Mouse (Mus musculus) embryonic facial prominence, embryonic 11.5 days (tissue): Measurements from ENCODE around the gene Ldha. TPM values are rescaled to one million over a fixed set of nuclear protein-coding genes. Genes with fewer than 3 reads are reported as not detected.
A peak's percentile ranks its signal among the peaks of the same experiment; 100 is the strongest.

ENCODE experiments used
- ATAC-seq: fragments of 200-750 bp; cut with Nextera tagmentation; replicated peaks from 2 replicates; pipeline ENCODE4 v1.8.0; 2017; ENCODE audit warnings: low read depth; ENCODE audit not compliant: insufficient number of reproducible peaks, low FRiP score, low TSS enrichment
- DNase-seq: peaks from one replicate; pipeline ENCODE4 v3.0.0-alpha.2; 2015; ENCODE audit warnings: low spot score
- H3K27ac ChIP-seq: fragments of 300-500 bp; sonication (generic); replicated peaks from 2 replicates; pipeline ENCODE4 v1.5.1; 2014; ENCODE audit warnings: mild to moderate bottlenecking, low read depth, low read length, control low read depth
- H3K27me3 ChIP-seq: fragments of 300-500 bp; sonication (generic); 2 replicates; pipeline ENCODE4 v1.6.1; 2014; ENCODE audit warnings: mild to moderate bottlenecking, low read length, moderate library complexity, mixed read lengths; ENCODE audit not compliant: control insufficient read depth, insufficient read depth
- H3K36me3 ChIP-seq: fragments of 300-500 bp; sonication (generic); replicated peaks from 2 replicates; pipeline ENCODE4 v1.6.1; 2014; ENCODE audit warnings: low read depth, mild to moderate bottlenecking, low read length, moderate library complexity, mixed read lengths; ENCODE audit not compliant: control insufficient read depth, insufficient read depth
- H3K4me1 ChIP-seq: fragments of 300-500 bp; sonication (generic); 2 replicates; pipeline ENCODE4 v1.6.1; 2014; ENCODE audit warnings: low read length, mixed read lengths; ENCODE audit not compliant: control insufficient read depth, insufficient read depth
- H3K4me2 ChIP-seq: fragments of 300-500 bp; sonication (generic); 2 replicates; pipeline ENCODE4 v1.6.1; 2014; ENCODE audit warnings: low read depth, mild to moderate bottlenecking, control low read depth, low read length, moderate library complexity
- H3K4me3 ChIP-seq: fragments of 300-500 bp; sonication (generic); 2 replicates; pipeline ENCODE4 v1.5.1; 2014; ENCODE audit warnings: low read depth, low read length, control low read depth
- H3K9ac ChIP-seq: fragments of 300-500 bp; sonication (generic); replicated peaks from 2 replicates; pipeline ENCODE4 v1.6.1; 2014; ENCODE audit warnings: mild to moderate bottlenecking, control low read depth, low read length
- H3K9me3 ChIP-seq: fragments of 300-500 bp; sonication (generic); replicated peaks from 2 replicates; pipeline ENCODE4 v1.6.1; 2016; ENCODE audit warnings: mild to moderate bottlenecking, low read length, inconsistent platforms, mixed read lengths; ENCODE audit not compliant: control insufficient read depth
- WGBS: fragments of 180-500 bp; shearing (Covaris S2); extraction: QIAGEN DNeasy Blood & Tissue Kit; methylation state at CpG from one replicate; pipeline ENCODE4 v1.1.7; 2014; 5-methylcytosine and 5-hydroxymethylcytosine counted together
- polyA plus RNA-seq: library from polyadenylated mRNA; unstranded; fragments of >200 nt; fragmentation: Nextera tagmentation; extraction: Ambion mirVana; gene quantifications from 2 replicates; pipeline ENCODE4 v1.2.1, GENCODE M21; 2014

The Ldha gene
- 1,561 and 1,765 TPM in 2 replicates for polyA plus RNA-seq

GRCm38 (mm10) chr7:46840787-46841525 lies at the start of gene Ldha:
TSS of gene Ldha (plus strand) at chr7:46841475.
- Histone ChIP-seq H3K4me3 (no peak within 1 kb of the TSS), H3K27me3 (no peaks in the 10 kb centered on the region), H3K4me2 (no peak within 1 kb of the TSS), H3K4me1 (peaks cover 2% of the 10 kb centered on the region), H3K36me3 (no peaks in the 10 kb centered on the region), H3K27ac (no peak within 1 kb of the TSS), H3K9me3 (no peaks in the 10 kb centered on the region), H3K9ac (no peak within 1 kb of the TSS)
- ATAC-seq: no peak
- WGBS: 15% methylated on average over 6 of the region's 6 CpGs
- DNase-seq: no peak

DNA sequence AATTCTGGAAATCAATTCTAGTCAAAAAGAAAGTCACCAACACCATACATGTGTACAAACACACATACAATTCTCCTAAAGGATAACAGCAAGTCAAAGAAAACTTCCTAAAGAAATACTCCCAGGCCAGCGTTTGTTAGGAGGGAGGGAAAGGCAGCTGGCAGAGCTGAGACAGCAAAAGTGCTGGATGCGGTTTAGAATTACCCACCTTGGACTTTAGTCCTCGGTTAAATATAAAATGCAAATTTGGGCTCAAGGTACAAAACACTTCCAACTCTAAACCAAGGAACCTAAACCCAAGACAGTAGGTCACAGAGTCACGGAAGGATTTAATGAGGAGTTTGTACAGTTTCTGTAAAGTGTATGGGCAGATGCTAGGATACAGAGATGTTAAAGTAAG lies 47.4 kb upstream of the Ldha start:
- H3K4me1 ChIP-seq: no peaks in the 10 kb centered on the region; the same call in 1 of the 2 replicates
- WGBS: 88% methylated on average over 4 of the region's 4 CpGs
- no peak overlapping the region for H3K27ac ChIP-seq
- no peak overlapping the region for H3K4me3 ChIP-seq
- no peaks in the 10 kb centered on the region for H3K9me3 ChIP-seq
- H3K36me3 ChIP-seq: no peaks in the 10 kb centered on the region
- no peaks in the 10 kb centered on the region for H3K27me3 ChIP-seq
- DNase-seq: no peak
- H3K9ac ChIP-seq: no peak overlapping the region
- no peak overlapping the region for H3K4me2 ChIP-seq
- ATAC-seq: no peak

DNA sequence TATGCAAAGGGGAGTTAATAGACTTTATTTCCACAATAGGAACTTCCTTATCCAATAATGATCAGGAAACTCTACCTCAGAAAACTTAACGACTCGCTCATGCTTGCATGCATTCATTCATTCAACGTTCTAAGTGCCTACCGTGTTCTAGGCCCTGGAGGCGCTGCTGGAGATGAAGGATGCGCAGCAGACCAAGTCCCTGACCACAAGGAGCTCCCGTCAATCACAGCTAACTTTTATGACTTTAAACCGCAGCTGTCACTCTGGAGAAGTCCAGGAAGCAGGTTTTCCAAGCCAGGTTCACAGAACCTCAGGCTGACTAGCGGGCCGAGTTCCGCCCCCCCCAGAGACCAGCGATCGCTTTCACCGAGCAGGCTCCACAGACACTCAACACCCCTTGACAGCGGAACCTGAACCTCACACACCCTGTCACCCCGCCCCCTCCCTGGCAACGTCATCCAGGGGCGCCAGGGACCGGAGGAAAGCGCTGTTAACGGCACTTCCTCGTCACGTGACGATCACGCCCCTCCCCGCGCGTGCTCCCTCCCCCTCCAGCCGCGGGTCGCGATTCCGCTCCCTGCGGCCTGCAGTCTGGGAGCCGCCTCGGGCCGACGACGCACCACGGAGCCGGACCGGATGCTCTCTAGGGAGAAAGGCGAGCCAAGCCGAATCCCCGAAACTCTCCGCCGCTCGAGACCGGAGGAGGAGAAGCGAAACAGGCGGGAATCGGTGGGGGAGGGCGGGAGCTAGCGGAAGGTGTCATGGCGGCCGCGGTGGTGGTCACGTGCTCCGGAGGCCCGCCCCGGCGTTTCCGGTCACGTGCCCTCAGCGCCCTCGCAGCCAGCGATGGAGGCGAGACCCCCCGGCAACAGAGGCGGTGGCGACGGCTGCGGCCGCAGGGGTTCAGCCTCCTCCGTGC lies 45.7 kb upstream of the Ldha start, which contains the start of the genes Hps5 and Gtf2h1:
Gene Hps5, minus strand, starts transcription at position 778 of the 919 bp plus-strand sequence.
Gene Gtf2h1, plus strand, starts transcription at position 817 of the 919 bp plus-strand sequence.
- peak within 1 kb of the TSS; percentile 85 for H3K4me2 ChIP-seq
- H3K4me1 ChIP-seq: no peaks in the 10 kb centered on the region; the same call in 1 of the 2 replicates
- no peaks in the 10 kb centered on the region for H3K36me3 ChIP-seq
- WGBS: under 1% methylated on average over 73 of the region's 75 CpGs
- no peaks in the 10 kb centered on the region for H3K27me3 ChIP-seq
- DNase-seq (peak; percentile 97), ATAC-seq (peak; percentile 97)
- peak within 1 kb of the TSS; percentile 89 for H3K9ac ChIP-seq
- H3K9me3 ChIP-seq: no peaks in the 10 kb centered on the region
- H3K4me3 ChIP-seq: peak within 1 kb of the TSS; percentile 93
- peak within 1 kb of the TSS; percentile 67 for H3K27ac ChIP-seq

GRCm38 (mm10) chr7:46796206-46796679 lies 45.0 kb upstream of the Ldha start:
- H3K9ac ChIP-seq: peak overlapping the region; percentile 89
- no peaks in the 10 kb centered on the region for H3K27me3 ChIP-seq
- WGBS: under 1% methylated on average over 31 of the region's 31 CpGs
- peak overlapping the region; percentile 85 for H3K4me2 ChIP-seq
- H3K4me3 ChIP-seq: peak overlapping the region; percentile 93
- DNase-seq (peak; percentile 2), ATAC-seq (peak; percentile 4)
- no peaks in the 10 kb centered on the region for H3K9me3 ChIP-seq
- no peaks in the 10 kb centered on the region; the same call in 1 of the 2 replicates for H3K4me1 ChIP-seq
- H3K27ac ChIP-seq: no peak overlapping the region
- H3K36me3 ChIP-seq: no peaks in the 10 kb centered on the region

DNA sequence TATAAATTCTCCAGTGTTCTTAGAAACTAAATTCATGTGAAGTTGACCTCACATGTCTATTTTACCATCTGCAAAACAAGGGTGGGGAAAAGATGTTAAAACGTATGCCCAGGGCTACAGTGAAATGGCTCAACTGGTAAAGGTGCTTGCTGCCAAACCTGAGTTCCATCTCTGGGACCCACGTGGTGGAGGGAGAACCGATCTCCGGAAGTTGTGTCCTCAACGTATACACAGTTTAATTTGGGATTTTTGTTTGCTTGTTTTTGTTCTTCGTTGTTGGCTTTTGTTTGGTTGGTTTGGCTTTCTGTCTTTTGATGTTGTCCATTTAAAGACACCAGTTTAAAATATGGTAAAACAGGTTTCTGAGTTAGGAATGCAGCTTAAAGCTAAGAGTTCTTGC lies 44.5 kb upstream of the Ldha start:
- 45% methylated on average over 6 of the region's 6 CpGs for WGBS
- Histone ChIP-seq H3K4me2 (peak overlapping the region; percentile 85), H3K9ac (peak overlapping the region; percentile 89), H3K4me3 (peak overlapping the region; percentile 93), H3K9me3 (no peaks in the 10 kb centered on the region), H3K36me3 (no peaks in the 10 kb centered on the region), H3K27me3 (no peaks in the 10 kb centered on the region), H3K27ac (no peak overlapping the region), H3K4me1 (no peaks in the 10 kb centered on the region; the same call in 1 of the 2 replicates)
- no peak for DNase-seq
- ATAC-seq: no peak

DNA sequence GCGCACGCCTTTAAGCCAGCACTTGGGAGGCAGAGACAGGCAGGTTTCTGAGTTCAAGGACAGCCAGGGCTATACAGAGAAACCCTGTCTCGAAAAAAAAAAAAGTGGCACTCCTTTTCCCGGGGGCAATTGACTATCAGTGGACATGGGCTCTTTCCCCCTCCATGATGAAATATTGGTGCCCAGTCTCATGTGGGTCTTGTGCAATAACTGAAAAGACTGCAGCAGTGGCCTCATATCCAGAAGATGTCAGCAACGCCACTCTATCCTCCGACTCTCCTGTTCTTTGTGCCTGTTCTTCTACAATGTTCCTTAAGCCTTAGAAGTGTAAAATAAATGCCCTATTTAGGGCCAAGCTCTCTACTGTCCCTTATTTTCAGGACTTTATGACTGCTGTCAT lies 30.9 kb upstream of the Ldha start:
- no peak overlapping the region for H3K4me3 ChIP-seq
- no peaks in the 10 kb centered on the region for H3K4me1 ChIP-seq
- H3K9me3 ChIP-seq: no peaks in the 10 kb centered on the region
- H3K27me3 ChIP-seq: no peaks in the 10 kb centered on the region
- DNase-seq (no peak), ATAC-seq (no peak)
- 95% methylated on average over 6 of the region's 6 CpGs for whole genome bisulfite sequencing
- H3K27ac ChIP-seq: no peak overlapping the region
- H3K9ac ChIP-seq: no peak overlapping the region
- no peak overlapping the region for H3K4me2 ChIP-seq
- peaks cover 10% of the 10 kb centered on the region; the same call in 1 of the 2 replicates for H3K36me3 ChIP-seq

GRCm38 (mm10) chr7:46814012-46814411 lies 27.3 kb upstream of the Ldha start:
- Histone ChIP-seq H3K9ac (no peak overlapping the region), H3K27ac (no peak overlapping the region), H3K4me2 (no peak overlapping the region), H3K4me3 (no peak overlapping the region), H3K36me3 (peaks cover 11% of the 10 kb centered on the region), H3K9me3 (no peaks in the 10 kb centered on the region), H3K27me3 (no peaks in the 10 kb centered on the region), H3K4me1 (no peaks in the 10 kb centered on the region)
- 87% methylated on average over 4 of the region's 4 CpGs for WGBS
- DNase-seq: no peak
- ATAC-seq: no peak
